Mouse (Mus musculus) stomach, postnatal 0 days (tissue): Measurements from ENCODE around the gene Plk5. TPM values are rescaled to one million over a fixed set of nuclear protein-coding genes. Genes with fewer than 3 reads are reported as not detected.

ENCODE experiments used
- ATAC-seq: fragments of 200-750 bp; cut with Nextera tagmentation; 2 replicates; pipeline ENCODE4 v1.8.0; 2017; ENCODE audit not compliant: low FRiP score, low TSS enrichment
- DNase-seq: peaks from one replicate; pipeline ENCODE4 v3.0.0-alpha.2; 2016; ENCODE audit warnings: low spot score
- H3K27ac ChIP-seq: fragments of 300-500 bp; sonication (generic); replicated peaks from 2 replicates; pipeline ENCODE4 v1.5.1; 2014; ENCODE audit warnings: mild to moderate bottlenecking, control low read depth
- H3K27me3 ChIP-seq: fragments of 300-500 bp; sonication (generic); 2 replicates; pipeline ENCODE4 v1.6.1; 2014; ENCODE audit warnings: low read length; ENCODE audit not compliant: control insufficient read depth, insufficient read depth
- H3K36me3 ChIP-seq: fragments of 300-500 bp; sonication (generic); 2 replicates; pipeline ENCODE4 v1.6.1; 2014; ENCODE audit warnings: low read length, mixed read lengths; ENCODE audit not compliant: control insufficient read depth, insufficient read depth
- H3K4me1 ChIP-seq: fragments of 300-500 bp; sonication (generic); replicated peaks from 2 replicates; pipeline ENCODE4 v1.6.1; 2014; ENCODE audit warnings: antibody characterized with exemption; ENCODE audit not compliant: control insufficient read depth, insufficient read depth
- H3K4me2 ChIP-seq: fragments of 300-500 bp; sonication (generic); replicated peaks from 2 replicates; pipeline ENCODE4 v1.6.1; 2014; ENCODE audit warnings: low read depth, mild to moderate bottlenecking, control low read depth, moderate library complexity
- H3K4me3 ChIP-seq: fragments of 300-500 bp; sonication (generic); 2 replicates; pipeline ENCODE4 v1.5.1; 2014; ENCODE audit warnings: low read depth, low read length, control low read depth
- H3K9ac ChIP-seq: fragments of 300-500 bp; sonication (generic); 2 replicates; pipeline ENCODE4 v1.6.1; 2014; ENCODE audit warnings: mild to moderate bottlenecking, low read length, control low read depth, mixed read lengths
- H3K9me3 ChIP-seq: fragments of 300-500 bp; sonication (generic); 2 replicates; pipeline ENCODE4 v1.6.1; 2016; ENCODE audit warnings: low read length; ENCODE audit not compliant: control insufficient read depth
- CTCF ChIP-seq: IDR thresholded peaks from 2 replicates; pipeline ENCODE4 v1.5.1; 2016; ENCODE audit warnings: antibody characterized with exemption, low read depth, mild to moderate bottlenecking, moderate library complexity
- EP300 ChIP-seq: optimal IDR thresholded peaks from 2 replicates; pipeline ENCODE3; 2016; ENCODE audit warnings: antibody characterized with exemption
- WGBS: fragments of 180-500 bp; shearing (Covaris S2); extraction: QIAGEN DNeasy Blood & Tissue Kit; methylation state at CpG from one replicate; pipeline ENCODE4 v1.1.7; 2014; 5-methylcytosine and 5-hydroxymethylcytosine counted together
- polyA plus RNA-seq: library from polyadenylated mRNA; unstranded; fragments of >200 nt; fragmentation: Nextera tagmentation; extraction: Ambion mirVana; gene quantifications from 2 replicates; pipeline ENCODE4 v1.2.1, GENCODE M21; 2015

The Plk5 gene
- polyA plus RNA-seq, 1 experiment from 2014 or later: 0.07 TPM

DNA sequence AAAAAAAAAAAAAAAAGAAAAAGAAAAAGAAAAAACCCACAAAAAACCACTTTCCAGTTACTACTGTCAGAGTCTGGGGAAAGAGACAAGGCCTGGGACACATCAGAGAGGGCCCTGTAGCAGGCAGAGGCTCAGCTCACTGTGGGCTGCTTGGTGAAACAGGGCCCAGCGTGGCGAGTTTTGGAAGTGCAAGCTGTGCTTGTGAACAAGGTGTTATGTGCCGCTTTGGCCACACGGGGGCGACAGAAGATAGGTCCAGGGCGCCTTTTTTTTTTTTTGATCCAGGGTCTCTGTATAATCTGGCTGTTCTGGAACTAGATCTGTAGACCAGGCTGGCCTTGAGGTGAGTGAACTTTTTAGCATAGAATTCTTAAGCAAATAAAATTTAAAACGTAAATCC lies 19.9 kb downstream of the Plk5 start:
- Histone ChIP-seq H3K4me1 (no peaks in the 10 kb centered on the region), H3K27me3 (no peaks in the 10 kb centered on the region), H3K36me3 (peaks cover 6% of the 10 kb centered on the region), H3K9ac (no peak overlapping the region), H3K4me3 (no peak overlapping the region), H3K9me3 (no peaks in the 10 kb centered on the region), H3K4me2 (no peak overlapping the region), H3K27ac (no peak overlapping the region)
- TF ChIP-seq CTCF: peak; percentile 91
- no peak for TF ChIP-seq EP300
- ATAC-seq: peak; percentile 64; the same call in 1 of the 2 replicates
- DNase-seq: peak; percentile 94
- 3% methylated on average over 7 of the region's 7 CpGs for WGBS

DNA sequence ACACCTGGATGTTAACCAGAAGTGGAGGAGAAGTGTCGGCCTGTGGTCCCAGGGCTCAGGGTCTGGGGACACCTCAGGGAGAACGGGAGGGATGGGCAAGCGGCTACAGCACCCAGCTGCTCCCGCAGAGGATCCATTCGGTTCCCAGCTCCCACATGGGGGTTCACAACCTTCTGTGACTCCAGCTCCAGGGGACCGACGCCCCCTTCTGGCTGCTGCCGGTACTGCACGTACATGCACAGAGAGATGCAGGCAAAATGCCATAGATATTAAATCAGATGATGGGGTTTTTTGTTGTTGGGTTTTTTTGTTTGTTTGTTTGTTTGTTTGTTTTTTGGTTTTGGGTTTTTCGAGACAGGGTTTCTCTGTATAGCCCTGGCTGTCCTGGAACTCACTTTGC lies 21.5 kb downstream of the Plk5 start:
- DNase-seq (no peak), ATAC-seq (no peak)
- Histone ChIP-seq H3K27ac (no peak overlapping the region), H3K4me2 (no peak overlapping the region), H3K27me3 (no peaks in the 10 kb centered on the region), H3K4me1 (no peaks in the 10 kb centered on the region), H3K9me3 (no peaks in the 10 kb centered on the region), H3K4me3 (no peak overlapping the region), H3K36me3 (peaks cover 16% of the 10 kb centered on the region), H3K9ac (no peak overlapping the region)
- TF ChIP-seq EP300 (no peak), CTCF (peak; percentile 73)
- WGBS: 47% methylated on average over 10 of the region's 10 CpGs

DNA sequence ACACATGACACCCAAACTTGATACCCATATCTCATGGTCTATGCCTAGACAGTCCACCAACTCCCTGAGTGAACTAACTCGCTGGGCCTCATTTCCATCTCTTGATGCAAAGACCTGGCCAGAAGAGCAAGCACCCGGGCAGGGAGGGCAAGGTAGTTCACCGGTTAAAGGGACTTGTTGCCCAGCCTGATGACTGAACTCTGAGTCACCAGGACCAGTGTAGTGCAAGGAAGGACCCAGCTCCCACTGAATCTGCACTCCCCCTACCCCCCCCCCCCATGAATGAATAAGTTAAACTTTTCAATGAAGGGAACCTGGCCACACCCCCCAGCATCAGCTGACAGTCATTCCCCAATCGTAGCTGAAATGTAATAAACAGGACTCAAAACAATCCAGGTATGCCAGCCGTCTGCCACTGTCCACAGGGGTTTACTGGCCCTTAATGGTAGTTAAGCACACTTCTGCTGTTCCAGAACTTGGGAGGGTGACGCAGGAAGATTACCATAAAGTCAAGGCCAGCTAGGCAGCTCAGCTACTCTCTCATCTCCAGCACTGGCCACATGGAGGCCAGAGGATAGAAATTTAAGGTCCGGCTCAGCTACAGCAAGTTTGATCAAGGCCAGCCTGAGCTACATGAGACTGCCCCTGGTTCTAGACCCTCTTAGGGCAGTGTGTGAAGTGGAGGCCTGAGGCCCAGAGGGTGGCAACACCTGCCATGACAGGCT lies 26.5 kb downstream of the Plk5 start:
- Histone ChIP-seq H3K4me2 (no peak overlapping the region), H3K27ac (no peak overlapping the region), H3K4me3 (no peak overlapping the region), H3K27me3 (no peaks in the 10 kb centered on the region), H3K9me3 (no peaks in the 10 kb centered on the region), H3K36me3 (peaks cover 16% of the 10 kb centered on the region), H3K9ac (no peak overlapping the region), H3K4me1 (peaks cover 12% of the 10 kb centered on the region; the same call in 1 of the 2 replicates)
- no peak for ATAC-seq
- WGBS: 77% methylated on average over 7 of the region's 7 CpGs
- no peak for DNase-seq
- TF ChIP-seq CTCF (no peak), EP300 (no peak)

DNA sequence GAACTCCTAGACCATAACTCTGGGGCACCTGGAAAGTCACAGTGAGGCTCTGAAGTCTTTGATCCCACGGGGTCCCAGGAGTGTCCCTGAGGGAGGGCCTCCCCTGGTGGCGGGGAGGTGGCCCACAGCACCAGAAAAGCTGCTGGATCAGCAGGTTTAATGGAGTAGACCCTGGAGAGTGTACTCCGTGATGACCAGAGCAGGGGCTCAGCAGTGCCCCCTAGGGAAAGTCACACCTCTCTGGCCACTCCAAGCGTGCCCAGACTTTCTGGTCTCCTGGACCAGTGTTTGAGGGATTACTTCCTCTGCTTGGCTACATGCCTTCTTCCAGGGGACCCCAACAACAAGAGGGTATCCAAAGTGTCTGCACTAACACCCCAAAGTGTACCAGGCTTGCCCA lies 27.2 kb downstream of the Plk5 start:
- Histone ChIP-seq H3K9ac (no peak overlapping the region), H3K36me3 (peaks cover 16% of the 10 kb centered on the region), H3K9me3 (no peaks in the 10 kb centered on the region), H3K4me3 (no peak overlapping the region), H3K27me3 (no peaks in the 10 kb centered on the region), H3K4me1 (peaks cover 12% of the 10 kb centered on the region; the same call in 1 of the 2 replicates), H3K4me2 (no peak overlapping the region), H3K27ac (no peak overlapping the region)
- 54% methylated on average over 4 of the region's 4 CpGs for WGBS
- TF ChIP-seq EP300 (no peak), CTCF (peak; percentile 42; the same call in 1 of the 2 replicates)
- DNase-seq: no peak
- ATAC-seq: no peak

DNA sequence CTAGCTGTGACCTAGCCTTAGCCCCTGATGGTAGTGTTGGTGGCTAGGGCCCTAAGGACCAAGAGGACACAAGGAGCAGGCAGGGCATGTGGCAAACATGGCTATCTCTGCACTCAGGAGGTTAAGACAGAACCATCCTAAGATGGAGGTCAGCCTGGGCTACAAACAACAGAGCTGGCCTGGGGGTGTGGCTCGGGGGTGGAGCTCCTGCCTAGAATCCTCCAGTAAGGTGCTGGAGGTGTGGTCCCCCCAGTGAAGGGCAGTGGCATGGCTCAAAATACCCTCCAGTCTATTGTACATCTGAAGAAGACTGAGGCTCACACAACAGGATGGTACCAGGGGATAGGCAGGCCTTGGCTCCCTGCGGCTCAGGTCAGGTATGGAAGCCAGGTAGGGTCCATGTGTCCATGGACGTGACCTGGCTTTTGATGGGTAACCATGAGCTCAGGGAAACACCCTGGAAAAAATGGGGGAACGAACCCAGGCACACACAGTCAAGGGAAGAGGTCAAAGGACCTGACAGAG lies 27.9 kb downstream of the Plk5 start:
- ATAC-seq: no peak
- Histone ChIP-seq H3K27me3 (no peaks in the 10 kb centered on the region), H3K4me2 (no peak overlapping the region), H3K4me1 (peaks cover 12% of the 10 kb centered on the region; the same call in 1 of the 2 replicates), H3K9ac (no peak overlapping the region), H3K4me3 (no peak overlapping the region), H3K36me3 (peaks cover 16% of the 10 kb centered on the region), H3K9me3 (no peaks in the 10 kb centered on the region), H3K27ac (no peak overlapping the region)
- no peak for DNase-seq
- TF ChIP-seq CTCF (no peak), EP300 (no peak)
- 86% methylated on average over 4 of the region's 4 CpGs for WGBS

DNA sequence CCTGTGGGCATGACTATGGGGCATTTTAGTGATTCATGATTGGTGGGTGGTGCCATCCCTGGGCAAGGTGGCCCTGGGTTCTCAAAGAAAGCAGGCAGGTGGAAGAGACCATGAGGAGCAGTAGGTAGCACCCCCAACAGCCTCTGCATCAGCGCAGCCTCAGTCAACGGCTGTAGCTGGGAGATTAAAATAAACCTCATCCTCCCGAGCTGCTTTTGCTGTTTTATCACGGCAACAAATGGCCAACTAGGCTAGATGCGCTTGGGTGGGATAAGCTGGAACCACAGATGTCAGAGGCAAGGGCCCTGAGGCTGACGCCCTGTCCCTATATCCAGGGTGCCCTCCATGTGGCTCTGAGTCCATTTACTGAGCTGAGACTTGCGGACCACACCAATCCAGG lies 28.4 kb downstream of the Plk5 start:
- ATAC-seq: no peak
- no peaks in the 10 kb centered on the region for H3K27me3 ChIP-seq
- H3K9ac ChIP-seq: peak overlapping the region; percentile 23; the same call in 1 of the 2 replicates
- H3K36me3 ChIP-seq: peaks cover 16% of the 10 kb centered on the region
- TF ChIP-seq EP300 (no peak), CTCF (no peak)
- peaks cover 12% of the 10 kb centered on the region; the same call in 1 of the 2 replicates for H3K4me1 ChIP-seq
- no peak overlapping the region for H3K4me3 ChIP-seq
- DNase-seq: no peak
- peak overlapping the region; percentile 83 for H3K4me2 ChIP-seq
- WGBS: 71% methylated on average over 7 of the region's 7 CpGs
- no peaks in the 10 kb centered on the region for H3K9me3 ChIP-seq
- no peak overlapping the region for H3K27ac ChIP-seq
